Mouse (Mus musculus) kidney, embryonic 16.5 days (tissue): Measurements from ENCODE around the gene Lefty2. TPM values are rescaled to one million over a fixed set of nuclear protein-coding genes. Genes with fewer than 3 reads are reported as not detected.

Experiments
- polyA plus RNA-seq: library from polyadenylated mRNA; unstranded; fragments of >200 nt; fragmentation: Nextera tagmentation; extraction: Ambion mirVana; gene quantifications from 2 replicates; pipeline ENCODE4 v1.2.1, GENCODE M21; 2015

Lefty2 gene
- polyA plus RNA-seq, 1 experiment from 2014 or later = 0.12 TPM

Other genes with a start within 250 kb of the Lefty2 start
- gene Mixl1, start 196.1 kb upstream of the Lefty2 start, polyA plus RNA-seq = 0.41 and 0.55 TPM in 2 replicates
- gene Acbd3, start 167.1 kb upstream of the Lefty2 start, polyA plus RNA-seq = 22.7 and 23.3 TPM in 2 replicates
- gene H3f3a, start 79.2 kb upstream of the Lefty2 start, polyA plus RNA-seq = 2,516 and 2,589 TPM in 2 replicates
- gene Sde2, start 42.0 kb upstream of the Lefty2 start, polyA plus RNA-seq = 41.4 and 42.8 TPM in 2 replicates
- 111 TPM in 2 replicates for gene Pycr2, start 11.2 kb downstream of the Lefty2 start, polyA plus RNA-seq
- gene Lefty1, start 41.9 kb downstream of the Lefty2 start, polyA plus RNA-seq = 1.2 TPM in 2 replicates
- 11.8 and 13.1 TPM in 2 replicates for gene Tmem63a, start 49.2 kb downstream of the Lefty2 start, polyA plus RNA-seq
- 7.1 and 8.3 TPM in 2 replicates for gene Ephx1, start 127.8 kb downstream of the Lefty2 start, polyA plus RNA-seq
- gene 9130409I23Rik, start 158.1 kb downstream of the Lefty2 start, polyA plus RNA-seq = 0.09 TPM in 1 of 2 replicates, not detected in the other